Mouse (Mus musculus): ENCODE measurements around the gene Arpc1b. TPM values are rescaled to one million over a fixed set of nuclear protein-coding genes. Genes with fewer than 3 reads are reported as not detected.

The Arpc1b gene
- polyA plus RNA-seq, 1 experiment from 2014 or later = 304 TPM

DNA sequence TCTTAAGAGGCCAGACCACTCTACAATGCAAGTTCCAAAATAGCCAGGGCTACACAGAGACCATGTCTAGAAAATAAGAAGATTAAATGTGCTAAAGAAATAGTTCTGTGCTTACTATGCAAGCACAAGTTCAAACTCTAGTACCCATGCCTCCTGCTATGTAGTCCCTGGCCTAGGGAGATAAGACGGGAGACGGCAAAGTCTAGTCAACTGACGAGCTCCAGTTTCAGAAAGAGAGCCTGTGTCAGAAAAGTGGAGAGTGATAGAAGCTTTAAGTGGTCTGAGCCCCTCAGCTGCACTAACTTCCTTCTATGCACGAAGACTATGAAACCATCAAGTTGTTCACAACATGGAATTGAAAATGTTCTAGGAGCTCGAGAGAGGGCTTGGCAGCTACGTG, 35.3 kb downstream of the Arpc1b start:
- peaks cover 32% of the 10 kb centered on the region for H3K36me3 ChIP-seq (ENCODE audit: control insufficient read depth, insufficient read depth, low read length)
- no peak for TF ChIP-seq EP300 (optimal IDR thresholded peaks at IDR 0.05)
- ATAC-seq (ENCODE audit: low FRiP score, low TSS enrichment) (no peak), DNase-seq (ENCODE audit: low spot score) (no peak)
- no peak overlapping the region for H3K4me2 ChIP-seq (replicated peaks; ENCODE audit: low read depth)
- H3K9ac ChIP-seq (ENCODE audit: low read length) = no peak overlapping the region
- no peaks in the 10 kb centered on the region for H3K27me3 ChIP-seq (ENCODE audit: control insufficient read depth, insufficient read depth, low read length)
- WGBS = 87% methylated on average over 6 of the region's 6 CpGs
- no peaks in the 10 kb centered on the region for H3K4me1 ChIP-seq (replicated peaks; ENCODE audit: control insufficient read depth, insufficient read depth)
- no peak overlapping the region for H3K27ac ChIP-seq (replicated peaks)
- no peak overlapping the region for H3K4me3 ChIP-seq (ENCODE audit: low read depth, low read length)
- H3K9me3 ChIP-seq (ENCODE audit: control insufficient read depth, low read length) = no peaks in the 10 kb centered on the region

DNA sequence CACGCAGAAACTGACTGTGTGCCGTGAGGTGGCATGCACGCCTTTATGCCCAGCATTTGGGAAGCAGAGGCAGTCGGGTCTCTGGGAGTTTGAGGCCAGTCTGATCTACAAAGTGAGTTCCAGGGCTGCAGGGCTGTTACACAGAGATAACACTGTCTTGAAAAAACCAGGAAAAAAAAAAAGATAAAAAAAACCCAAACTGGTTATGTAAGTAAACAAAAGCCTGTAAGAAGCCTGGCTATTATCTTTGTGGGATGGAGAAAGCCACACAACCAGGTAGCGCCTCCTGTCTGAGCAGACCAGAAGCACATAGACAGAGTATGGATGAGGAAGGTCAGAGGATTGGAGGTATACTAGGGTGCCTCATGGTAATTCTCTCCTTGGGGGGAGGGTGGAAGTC, 38.7 kb downstream of the Arpc1b start:
- H3K4me2 ChIP-seq (replicated peaks; ENCODE audit: low read depth) = no peak overlapping the region
- no peaks in the 10 kb centered on the region for H3K27me3 ChIP-seq (ENCODE audit: control insufficient read depth, insufficient read depth, low read length)
- H3K27ac ChIP-seq (replicated peaks) = no peak overlapping the region
- TF ChIP-seq EP300 (optimal IDR thresholded peaks at IDR 0.05) = no peak
- TF ChIP-seq CTCF (IDR thresholded peaks at IDR 0.05; ENCODE audit: low read depth) = no peak
- WGBS = 92% methylated on average over 5 of the region's 5 CpGs
- DNase-seq (ENCODE audit: low spot score) (no peak), ATAC-seq (ENCODE audit: low FRiP score, low TSS enrichment) (no peak)
- H3K9ac ChIP-seq (ENCODE audit: low read length) = no peak overlapping the region
- no peak overlapping the region for H3K4me3 ChIP-seq (ENCODE audit: low read depth, low read length)
- H3K9me3 ChIP-seq (ENCODE audit: control insufficient read depth, low read length) = no peaks in the 10 kb centered on the region
- H3K4me1 ChIP-seq (replicated peaks; ENCODE audit: control insufficient read depth, insufficient read depth) = no peaks in the 10 kb centered on the region
- H3K36me3 ChIP-seq (ENCODE audit: control insufficient read depth, insufficient read depth, low read length) = peaks cover 32% of the 10 kb centered on the region

DNA sequence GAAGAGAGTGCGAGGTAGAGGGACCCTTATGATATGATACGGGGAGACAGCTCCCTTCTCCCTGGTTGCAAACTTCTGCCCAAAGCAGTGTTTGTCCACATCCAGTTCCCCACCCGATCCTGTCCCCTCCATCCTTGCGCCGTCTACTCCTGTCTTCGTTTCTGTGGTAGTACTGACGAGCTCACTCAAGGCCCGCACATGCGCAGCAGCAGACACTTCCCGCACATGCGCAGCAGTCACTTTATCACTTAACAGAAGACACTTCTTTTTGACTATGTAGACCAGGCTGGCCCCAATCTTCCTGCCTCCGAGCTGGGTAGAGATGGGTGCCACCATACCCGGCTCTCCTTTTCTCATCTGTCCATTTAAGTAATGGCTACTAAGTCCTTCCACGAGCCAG, 47.3 kb downstream of the Arpc1b start:
- 94% methylated on average over 14 of the region's 14 CpGs for WGBS
- Histone ChIP-seq H3K4me1 (replicated peaks; ENCODE audit: control insufficient read depth, insufficient read depth) (no peaks in the 10 kb centered on the region), H3K4me2 (replicated peaks; ENCODE audit: low read depth) (no peak overlapping the region), H3K9me3 (ENCODE audit: control insufficient read depth, low read length) (no peaks in the 10 kb centered on the region), H3K27me3 (ENCODE audit: control insufficient read depth, insufficient read depth, low read length) (no peaks in the 10 kb centered on the region), H3K9ac (ENCODE audit: low read length) (no peak overlapping the region), H3K36me3 (ENCODE audit: control insufficient read depth, insufficient read depth, low read length) (peaks cover 28% of the 10 kb centered on the region), H3K27ac (replicated peaks) (no peak overlapping the region), H3K4me3 (ENCODE audit: low read depth, low read length) (no peak overlapping the region)
- no peak for DNase-seq (ENCODE audit: low spot score)
- no peak for ATAC-seq (ENCODE audit: low FRiP score, low TSS enrichment)
- TF ChIP-seq EP300 (optimal IDR thresholded peaks at IDR 0.05) = no peak
- no peak for TF ChIP-seq CTCF (IDR thresholded peaks at IDR 0.05; ENCODE audit: low read depth)

DNA sequence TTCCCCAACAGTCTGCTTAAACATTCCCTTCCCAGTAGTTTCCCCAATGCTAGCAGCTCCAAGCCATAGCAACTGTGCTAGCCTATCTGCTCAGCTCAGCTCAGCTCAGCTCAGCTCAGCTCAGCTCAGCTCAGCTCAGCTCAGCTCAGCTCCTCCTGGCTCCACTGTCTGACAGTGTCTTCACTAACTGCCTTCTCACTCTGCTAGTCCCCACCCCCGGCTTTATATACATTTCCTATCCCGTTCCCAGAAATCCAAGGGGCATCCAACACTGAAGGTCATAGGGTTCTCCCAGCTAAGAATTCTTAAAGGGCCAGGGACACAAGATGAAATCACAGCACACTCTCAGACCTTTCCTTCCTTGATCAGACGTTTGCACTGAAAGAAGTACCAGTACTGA, 50.7 kb downstream of the Arpc1b start:
- Histone ChIP-seq H3K27me3 (ENCODE audit: control insufficient read depth, insufficient read depth, low read length) (no peaks in the 10 kb centered on the region), H3K36me3 (ENCODE audit: control insufficient read depth, insufficient read depth, low read length) (peaks cover 12% of the 10 kb centered on the region), H3K4me1 (replicated peaks; ENCODE audit: control insufficient read depth, insufficient read depth) (0 out of 2 replicates have a peak, but pooled peaks cover 5% of the 10 kb centered on the region), H3K4me2 (replicated peaks; ENCODE audit: low read depth) (no peak overlapping the region), H3K27ac (replicated peaks) (no peak overlapping the region), H3K9me3 (ENCODE audit: control insufficient read depth, low read length) (no peaks in the 10 kb centered on the region), H3K4me3 (ENCODE audit: low read depth, low read length) (no peak overlapping the region), H3K9ac (ENCODE audit: low read length) (0 out of 2 replicates have a peak overlapping the region, but pooled peaks have one; percentile 18)
- DNase-seq (ENCODE audit: low spot score) (no peak), ATAC-seq (ENCODE audit: low FRiP score, low TSS enrichment) (no peak)
- WGBS = 29% methylated on average over 3 of the region's 3 CpGs
- TF ChIP-seq EP300 (optimal IDR thresholded peaks at IDR 0.05) (no peak), CTCF (IDR thresholded peaks at IDR 0.05; ENCODE audit: low read depth) (no peak)

DNA sequence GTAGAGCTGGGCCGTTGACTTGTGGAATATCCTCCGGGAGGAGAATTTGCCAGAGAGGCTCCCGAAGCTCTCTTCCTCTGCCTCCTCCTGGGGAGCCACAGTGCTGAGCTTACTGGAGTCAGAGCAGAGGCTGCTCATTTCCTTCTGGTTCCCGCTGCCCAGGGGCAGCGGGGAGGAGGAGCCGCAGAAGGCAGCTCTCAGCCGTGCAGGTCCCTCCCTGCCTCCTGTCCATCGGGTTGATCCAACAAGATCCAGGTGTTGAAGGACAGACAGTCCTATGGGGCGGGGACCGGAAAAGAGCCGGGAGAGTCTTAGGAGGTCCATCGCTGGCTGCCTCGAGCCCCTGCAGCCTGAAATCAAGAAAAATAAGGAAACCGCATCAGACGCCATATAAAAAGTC, 51.2 kb downstream of the Arpc1b start:
- 0 out of 2 replicates have a peak, but pooled peaks cover 5% of the 10 kb centered on the region for H3K4me1 ChIP-seq (replicated peaks; ENCODE audit: control insufficient read depth, insufficient read depth)
- H3K36me3 ChIP-seq (ENCODE audit: control insufficient read depth, insufficient read depth, low read length) = peaks cover 9% of the 10 kb centered on the region
- H3K27ac ChIP-seq (replicated peaks) = no peak overlapping the region
- H3K4me3 ChIP-seq (ENCODE audit: low read depth, low read length) = no peak overlapping the region
- H3K9me3 ChIP-seq (ENCODE audit: control insufficient read depth, low read length) = no peaks in the 10 kb centered on the region
- TF ChIP-seq EP300 (optimal IDR thresholded peaks at IDR 0.05) = no peak
- TF ChIP-seq CTCF (IDR thresholded peaks at IDR 0.05; ENCODE audit: low read depth) = no peak
- DNase-seq (ENCODE audit: low spot score) (no peak), ATAC-seq (ENCODE audit: low FRiP score, low TSS enrichment) (no peak)
- H3K27me3 ChIP-seq (ENCODE audit: control insufficient read depth, insufficient read depth, low read length) = no peaks in the 10 kb centered on the region
- no peak overlapping the region for H3K4me2 ChIP-seq (replicated peaks; ENCODE audit: low read depth)
- WGBS = 83% methylated on average over 15 of the region's 15 CpGs
- 0 out of 2 replicates have a peak overlapping the region, but pooled peaks have one; percentile 18 for H3K9ac ChIP-seq (ENCODE audit: low read length)

DNA sequence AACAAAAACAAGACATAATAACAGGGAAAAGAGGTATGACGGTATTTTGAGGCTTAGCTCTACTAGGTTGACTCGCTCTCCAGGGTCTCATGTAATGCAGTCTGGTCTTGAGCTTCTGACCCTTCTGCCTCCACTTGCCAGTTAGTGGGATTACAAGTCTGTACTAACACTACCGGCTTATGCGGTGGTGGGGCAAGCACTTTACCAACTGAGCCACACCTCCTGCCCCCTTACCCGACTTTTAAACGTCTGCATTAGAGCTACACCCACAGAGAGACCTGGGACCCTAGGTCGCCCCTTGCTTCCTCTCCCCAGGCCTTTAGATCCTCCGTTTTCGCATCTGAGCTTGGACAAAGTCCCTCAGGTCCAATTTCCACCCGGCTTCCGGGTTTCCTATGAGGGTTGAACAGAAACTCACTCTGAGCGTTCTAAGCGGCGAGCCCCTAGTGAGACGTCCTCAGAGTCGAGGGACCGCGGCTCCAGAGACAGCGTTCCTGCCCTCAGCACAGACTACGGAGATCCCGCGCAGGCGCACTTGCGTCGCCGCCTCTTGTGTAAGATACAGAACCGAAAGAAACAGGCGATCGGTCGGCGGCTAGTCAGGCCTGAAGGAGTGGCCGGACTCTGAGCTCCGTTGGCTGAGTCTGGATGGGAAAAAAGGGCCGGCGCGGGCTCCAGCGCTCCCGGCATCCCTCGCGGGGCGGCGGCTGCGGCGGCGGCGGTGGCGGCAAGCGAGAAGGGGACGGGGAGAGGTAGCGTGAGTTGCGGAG, 52.7 kb downstream of the Arpc1b start, which contains the start of the genes Ptcd1 and Cpsf4:
TSS of gene Ptcd1 (minus strand) at position 573 of the 770 bp plus-strand sequence.
TSS of gene Cpsf4 (plus strand) at position 678 of the 770 bp plus-strand sequence.
- ATAC-seq (ENCODE audit: low FRiP score, low TSS enrichment) (peak; percentile 96), DNase-seq (ENCODE audit: low spot score) (peak; percentile 99)
- TF ChIP-seq EP300 (optimal IDR thresholded peaks at IDR 0.05) = no peak
- no peak for TF ChIP-seq CTCF (IDR thresholded peaks at IDR 0.05; ENCODE audit: low read depth)
- Histone ChIP-seq H3K4me1 (replicated peaks; ENCODE audit: control insufficient read depth, insufficient read depth) (0 out of 2 replicates have a peak, but pooled peaks cover 5% of the 10 kb centered on the region), H3K9ac (ENCODE audit: low read length) (peak within 1 kb of the TSS; percentile 98), H3K36me3 (ENCODE audit: control insufficient read depth, insufficient read depth, low read length) (peaks cover under 1% of the 10 kb centered on the region; the same call in 1 of the 2 replicates), H3K4me3 (ENCODE audit: low read depth, low read length) (peak within 1 kb of the TSS; percentile 93), H3K4me2 (replicated peaks; ENCODE audit: low read depth) (peak within 1 kb of the TSS; percentile 86), H3K27me3 (ENCODE audit: control insufficient read depth, insufficient read depth, low read length) (no peaks in the 10 kb centered on the region), H3K27ac (replicated peaks) (peak within 1 kb of the TSS; percentile 88), H3K9me3 (ENCODE audit: control insufficient read depth, low read length) (no peaks in the 10 kb centered on the region)
- WGBS = under 1% methylated on average over 49 of the region's 51 CpGs
